7 mouse cellular contexts compared by ENCODE assay signal in the genomic region with DNA sequence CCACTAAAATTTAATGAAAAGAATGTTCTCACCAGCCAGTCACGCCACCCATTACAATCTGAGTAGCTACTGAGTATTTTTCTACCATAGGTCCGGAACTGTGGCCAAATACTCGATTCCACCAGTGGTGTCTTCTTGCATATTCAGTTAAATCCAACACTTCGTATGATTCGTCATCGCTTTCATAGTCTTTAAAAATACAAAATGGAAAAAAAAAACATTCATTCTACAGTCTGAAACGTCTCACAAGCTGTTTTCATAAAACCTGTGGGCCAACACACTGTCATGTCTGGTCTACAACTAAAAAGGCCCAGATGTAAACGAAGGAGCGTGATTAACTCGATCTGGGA. TPM values are rescaled to one million over a fixed set of nuclear protein-coding genes. Genes with fewer than 3 reads are reported as not detected.
DNase-seq lines count a peak whose midpoint lies in the region; ATAC-seq and TF ChIP-seq lines count a peak whose summit lies in the region.

No protein-coding gene starts in this region.

- no peak for DNase-seq in liver, adult 2 months (ENCODE audit: extremely low read depth, low read depth, low spot score)
- no peak for DNase-seq in liver
- no peak for DNase-seq in embryonic facial prominence, embryonic 14.5 days (ENCODE audit: low spot score)
- no peak for DNase-seq in ovary, postnatal 36 days (ENCODE audit: low spot score)

- peaks cover 4% of the 10 kb centered on the region; the same call in 1 of the 2 replicates for H3K36me3 ChIP-seq in liver, adult 2 months (ENCODE audit: control insufficient read depth, insufficient read depth, low read length)
- no peaks in the 10 kb centered on the region for H3K36me3 ChIP-seq in embryonic facial prominence, embryonic 14.5 days (ENCODE audit: control insufficient read depth, insufficient read depth, low read length)
- H3K36me3 ChIP-seq in intestine, embryonic 16.5 days (ENCODE audit: control insufficient read depth, insufficient read depth, low read length) = no peaks in the 10 kb centered on the region
- H3K36me3 ChIP-seq in neural tube, embryonic 15.5 days = no peaks in the 10 kb centered on the region

- ATAC-seq in embryonic facial prominence, embryonic 14.5 days (ENCODE audit: low read depth) = no peak
- no peak for ATAC-seq in intestine, embryonic 16.5 days
- ATAC-seq in neural tube, embryonic 15.5 days (ENCODE audit: low FRiP score) = no peak
- no peak for ATAC-seq in monocyte, adult 5-6 weeks (replicated peaks; ENCODE audit: insufficient number of reproducible peaks, low FRiP score, low TSS enrichment, poor library complexity, severe bottlenecking)

- H3K4me2 ChIP-seq in embryonic facial prominence, embryonic 14.5 days (ENCODE audit: low read depth, low read length) = peak overlapping the region; percentile 44
- H3K4me2 ChIP-seq in intestine, embryonic 16.5 days (ENCODE audit: low read depth, low read length) = peak overlapping the region; percentile 37
- peak overlapping the region; percentile 54 for H3K4me2 ChIP-seq in neural tube, embryonic 15.5 days

- 29% methylated on average over 10 of the region's 10 CpGs for WGBS in liver, adult 2 months
- 34% methylated on average over 10 of the region's 10 CpGs for WGBS in embryonic facial prominence, embryonic 14.5 days
- 31% methylated on average over 10 of the region's 10 CpGs for WGBS in intestine, embryonic 16.5 days
- 24% methylated on average over 10 of the region's 10 CpGs for WGBS in neural tube, embryonic 15.5 days

- H3K4me3 ChIP-seq in liver, adult 2 months (ENCODE audit: insufficient read depth, low read depth, low read length) = peak overlapping the region; percentile 94; the same call in 1 of the 2 replicates
- H3K4me3 ChIP-seq in embryonic facial prominence, embryonic 14.5 days (ENCODE audit: low read depth, low read length) = peak overlapping the region; percentile 50
- peak overlapping the region; percentile 57 for H3K4me3 ChIP-seq in intestine, embryonic 16.5 days (ENCODE audit: low read length)
- H3K4me3 ChIP-seq in neural tube, embryonic 15.5 days (replicated peaks) = peak overlapping the region; percentile 47

- H3K4me1 ChIP-seq in liver, adult 2 months (ENCODE audit: control insufficient read depth, insufficient read depth, low read length) = peaks cover 3% of the 10 kb centered on the region; the same call in 1 of the 2 replicates
- H3K4me1 ChIP-seq in embryonic facial prominence, embryonic 14.5 days (ENCODE audit: control insufficient read depth, insufficient read depth, low read length) = no peaks in the 10 kb centered on the region
- no peaks in the 10 kb centered on the region for H3K4me1 ChIP-seq in intestine, embryonic 16.5 days (ENCODE audit: control insufficient read depth, insufficient read depth, low read length)
- peaks cover 5% of the 10 kb centered on the region; the same call in 1 of the 2 replicates for H3K4me1 ChIP-seq in neural tube, embryonic 15.5 days

- TF ChIP-seq POLR2A in liver, adult 2 months (IDR thresholded peaks at IDR 0.05; ENCODE audit: extremely low read depth, insufficient read depth, low read length) = no peak

- H3K27me3 ChIP-seq in liver, adult 2 months (ENCODE audit: control insufficient read depth, insufficient read depth, low read length) = no peaks in the 10 kb centered on the region
- H3K27me3 ChIP-seq in embryonic facial prominence, embryonic 14.5 days (replicated peaks; ENCODE audit: control insufficient read depth, insufficient read depth, low read length) = no peaks in the 10 kb centered on the region
- H3K27me3 ChIP-seq in intestine, embryonic 16.5 days (replicated peaks; ENCODE audit: control insufficient read depth, insufficient read depth, low read length) = no peaks in the 10 kb centered on the region
- H3K27me3 ChIP-seq in neural tube, embryonic 15.5 days (replicated peaks) = no peaks in the 10 kb centered on the region

- H3K9ac ChIP-seq in liver, adult 2 months (ENCODE audit: low read depth, low read length) = peak overlapping the region; percentile 89
- H3K9ac ChIP-seq in embryonic facial prominence, embryonic 14.5 days (ENCODE audit: low read depth, low read length) = peak overlapping the region; percentile 73
- H3K9ac ChIP-seq in intestine, embryonic 16.5 days (ENCODE audit: low read depth, low read length) = peak overlapping the region; percentile 79
- peak overlapping the region; percentile 51 for H3K9ac ChIP-seq in neural tube, embryonic 15.5 days (replicated peaks)

- no peaks in the 10 kb centered on the region for H3K9me3 ChIP-seq in embryonic facial prominence, embryonic 14.5 days (ENCODE audit: control insufficient read depth, low read length)
- H3K9me3 ChIP-seq in intestine, embryonic 16.5 days (ENCODE audit: control insufficient read depth, low read length) = no peaks in the 10 kb centered on the region
- no peaks in the 10 kb centered on the region for H3K9me3 ChIP-seq in neural tube, embryonic 15.5 days (replicated peaks)

- no peaks in the 10 kb centered on the region; the same call in 1 of the 2 replicates for H3K79me2 ChIP-seq in liver, adult 2 months (ENCODE audit: control insufficient read depth, insufficient read depth, low read length)

- H3K27ac ChIP-seq in liver, adult 2 months (replicated peaks; ENCODE audit: insufficient read depth, low read depth, low read length) = peak overlapping the region; percentile 99
- peak overlapping the region; percentile 82 for H3K27ac ChIP-seq in embryonic facial prominence, embryonic 14.5 days (replicated peaks; ENCODE audit: low read depth, low read length)
- H3K27ac ChIP-seq in intestine, embryonic 16.5 days (ENCODE audit: low read length) = peak overlapping the region; percentile 85
- H3K27ac ChIP-seq in neural tube, embryonic 15.5 days (replicated peaks) = peak overlapping the region; percentile 91

- no peak for TF ChIP-seq CTCF in liver, adult 2 months (IDR thresholded peaks at IDR 0.05; ENCODE audit: low read depth, low read length)

RNA-seq across cellular contexts. Expression of a gene that starts 0.9 kb away (rescaled TPM):
- 8.6 TPM in 2 replicates for total RNA-seq in liver, adult 2 months (2014; rRNA removed)
- polyA plus RNA-seq in liver, adult 2 months (2012; rRNA removed) = 3.0 and 5.5 TPM in 2 replicates
- polyA plus RNA-seq in embryonic facial prominence, embryonic 14.5 days (2014; fragmentation: Nextera tagmentation; extraction: Ambion mirVana) = 58.6 and 65.2 TPM in 2 replicates
- polyA plus RNA-seq in intestine, embryonic 16.5 days (2015; fragmentation: Nextera tagmentation; extraction: Ambion mirVana) = 43.4 and 44.5 TPM in 2 replicates
- polyA plus RNA-seq in neural tube, embryonic 15.5 days (2015; fragmentation: Nextera tagmentation; extraction: Ambion mirVana) = 57.2 and 59.1 TPM in 2 replicates
- total RNA-seq in monocyte, adult 5-6 weeks (2017) = 28.7 to 39.1 TPM (median 37.4 TPM) in 3 replicates
